Mouse (Mus musculus): ENCODE data around the gene Oprm1. TPM values are rescaled to one million over a fixed set of nuclear protein-coding genes. Genes with fewer than 3 reads are reported as not detected.

Gene Oprm1
- total RNA-seq, 1 experiment from 2014 or later: 0.67 TPM

Other genes with a start within 250 kb of the Oprm1 start
- gene Gm10945, start 3.3 kb downstream of the Oprm1 start, total RNA-seq (2021): not detected in 2 replicates

All from adrenal gland, postnatal 25 days (tissue).